Comparison of ENCODE assay signal across 9 mouse cellular contexts in the genomic region with DNA sequence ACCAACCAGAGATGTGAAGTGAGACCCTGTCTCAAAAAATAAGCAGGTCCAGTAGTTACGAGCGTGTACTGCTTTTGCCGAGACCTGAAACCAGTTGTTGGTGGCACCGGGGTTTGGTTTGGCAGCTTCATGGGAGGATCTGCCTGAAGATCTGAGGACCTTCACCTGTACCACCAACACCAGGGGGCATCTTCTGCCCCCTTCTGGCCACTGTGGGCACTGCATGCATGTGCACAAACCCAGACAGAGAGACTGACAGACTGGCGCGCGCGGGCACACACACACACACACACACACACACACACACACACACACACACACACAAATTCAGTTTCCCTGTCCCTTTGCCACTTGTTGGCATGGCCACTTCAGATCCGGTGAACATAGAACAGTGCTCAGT. TPM values are rescaled to one million over a fixed set of nuclear protein-coding genes. Genes with fewer than 3 reads are reported as not detected.
DNase-seq lines count a peak whose midpoint lies in the region; TF ChIP-seq lines count a peak whose summit lies in the region.
"Had no signal": no experiment of that assay in that cellular context is flagged by ENCODE, and none has a peak within 500 bp of the region (broad histone marks: within the 10 kb centered on the region; RNA-seq: fewer than 3 reads in every experiment).

No protein-coding gene starts in this region.

- no peaks in the 10 kb centered on the region for H3K27me3 ChIP-seq in heart, adult 2 months (ENCODE audit: control insufficient read depth, insufficient read depth, low read length)
- peaks cover 17% of the 10 kb centered on the region for H3K27me3 ChIP-seq in spleen, adult 2 months (ENCODE audit: control insufficient read depth, insufficient read depth, low read length)

- no peak overlapping the region for H3K9ac ChIP-seq in heart, adult 2 months (ENCODE audit: low read depth, low read length)

- H3K27ac ChIP-seq in heart, adult 2 months: no peak overlapping the region
- no peak overlapping the region for H3K27ac ChIP-seq in spleen, adult 2 months (ENCODE audit: insufficient read depth, low read length)

- DNase-seq in heart, adult 2 months: peak in 1 of 2 experiments; percentile 62
- no peak for DNase-seq in heart, adult 9 months (ENCODE audit: low spot score in 2 of 2)
- no peak for DNase-seq in spleen, adult 2 months (ENCODE audit: low read depth in 1 of 2, low spot score in 2 of 2)
- DNase-seq in spleen, postnatal 36 days (ENCODE audit: low spot score in 2 of 2): no peak
- DNase-seq in cerebellum, postnatal 36 days: peak; percentile 41 to 45
- DNase-seq in thymus, postnatal 0 days (ENCODE audit: low spot score): peak; percentile 61
- DNase-seq in yolk sac, embryonic 10.5 days (ENCODE audit: low spot score): no peak
- DNase-seq in urinary bladder, postnatal 14 days (ENCODE audit: low spot score): no peak

- no peaks in the 10 kb centered on the region for H3K36me3 ChIP-seq in heart, adult 2 months (ENCODE audit: control insufficient read depth, insufficient read depth, low read length)
- H3K36me3 ChIP-seq in spleen, adult 2 months (ENCODE audit: control insufficient read depth, insufficient read depth, low read length): no peaks in the 10 kb centered on the region

- H3K4me3 ChIP-seq in heart, adult 2 months: no peak overlapping the region
- no peak overlapping the region for H3K4me3 ChIP-seq in spleen, adult 2 months (ENCODE audit: extremely low read depth, insufficient read depth, insufficient read length)
- H3K4me3 ChIP-seq: megakaryocyte, embryonic 14.5 days had no signal

- peaks cover 7% of the 10 kb centered on the region for H3K4me1 ChIP-seq in heart, adult 2 months (ENCODE audit: control insufficient read depth, insufficient read depth, low read length)
- H3K4me1 ChIP-seq in spleen, adult 2 months (ENCODE audit: control insufficient read depth, insufficient read depth, insufficient read length): peaks cover 19% of the 10 kb centered on the region

- 83% methylated on average over 9 of the region's 9 CpGs for WGBS in heart, adult 2 months
- WGBS in spleen, adult 2 months: 71% methylated on average over 9 of the region's 9 CpGs

- H3K79me2 ChIP-seq in heart, adult 2 months (replicated peaks; ENCODE audit: control insufficient read depth, insufficient read depth, low read length): no peaks in the 10 kb centered on the region

- TF ChIP-seq POLR2A in heart, adult 2 months (IDR thresholded peaks at IDR 0.05; ENCODE audit: insufficient read depth, low read depth, low read length): no peak
- TF ChIP-seq POLR2A in spleen, adult 2 months (IDR thresholded peaks at IDR 0.05; ENCODE audit: low read depth, low read length): no peak

- intact Hi-C loops in heart, adult 2 months (cut with DNase I): loop anchor here (5.0 kb wide), 1 partner anchor 59 kb away; no protein-coding TSS in a partner anchor

- TF ChIP-seq CTCF in heart, adult 2 months (IDR thresholded peaks at IDR 0.05): peak; percentile 59
- TF ChIP-seq CTCF in spleen, adult 2 months (IDR thresholded peaks at IDR 0.05; ENCODE audit: extremely low read depth, insufficient read depth, insufficient read length, insufficient replicate concordance): 0 out of 2 replicates have a peak, but pooled peaks have one; percentile 10

- TF ChIP-seq EP300 in heart, adult 2 months (IDR thresholded peaks at IDR 0.05; ENCODE audit: insufficient read depth, low read depth, low read length): no peak

RNA-seq across cellular contexts. Expression of a gene that starts 2.5 kb away (rescaled TPM):
- 10 to 100 TPM; 47.8 to 54.9 TPM for total RNA-seq in heart, adult 2 months (2021)
- polyA plus RNA-seq in heart, adult 2 months (2012; rRNA removed): 70.9 and 79.4 TPM in 2 replicates
- polyA plus RNA-seq in spleen, adult 2 months (2012; rRNA removed): 26.6 and 31.9 TPM in 2 replicates
- polyA plus RNA-seq in thymus, postnatal 0 days (2015; fragmentation: Nextera tagmentation; extraction: Ambion mirVana): 4.3 and 5.0 TPM in 2 replicates

RNA-seq across cellular contexts. Expression of a gene that starts 10.1 kb away (rescaled TPM):
- 100 to 1,000 TPM; 482 to 516 TPM for total RNA-seq in heart, adult 2 months (2021)
- 1,225 and 1,460 TPM in 2 replicates for polyA plus RNA-seq in heart, adult 2 months (2012; rRNA removed)
- 175 and 182 TPM in 2 replicates for polyA plus RNA-seq in spleen, adult 2 months (2012; rRNA removed)
- 2.8 and 3.7 TPM in 2 replicates for polyA plus RNA-seq in thymus, postnatal 0 days (2015; fragmentation: Nextera tagmentation; extraction: Ambion mirVana)

RNA-seq across cellular contexts. Expression of a gene that starts 19.0 kb away (rescaled TPM):
- not detected for total RNA-seq in heart, adult 2 months (2021)
- polyA plus RNA-seq in heart, adult 2 months (2012; rRNA removed): 0.06 TPM in 1 of 2 replicates, not detected in the other
- 0.06 TPM in 1 of 2 replicates, not detected in the other for polyA plus RNA-seq in spleen, adult 2 months (2012; rRNA removed)
- not detected in 2 replicates for polyA plus RNA-seq in thymus, postnatal 0 days (2015; fragmentation: Nextera tagmentation; extraction: Ambion mirVana)

RNA-seq across cellular contexts. Expression of a gene that starts 20.9 kb away (rescaled TPM):
- 1 to 10 TPM; 7.1 to 8.2 TPM for total RNA-seq in heart, adult 2 months (2021)
- 26.0 and 29.8 TPM in 2 replicates for polyA plus RNA-seq in heart, adult 2 months (2012; rRNA removed)
- polyA plus RNA-seq in spleen, adult 2 months (2012; rRNA removed): 9.1 and 9.8 TPM in 2 replicates
- 1.2 and 1.5 TPM in 2 replicates for polyA plus RNA-seq in thymus, postnatal 0 days (2015; fragmentation: Nextera tagmentation; extraction: Ambion mirVana)

RNA-seq across cellular contexts. Expression of a gene that starts 44.7 kb away (rescaled TPM):
- not detected for total RNA-seq in heart, adult 2 months (2021)
- polyA plus RNA-seq in heart, adult 2 months (2012; rRNA removed): 0.09 TPM in 1 of 2 replicates, not detected in the other
- polyA plus RNA-seq in spleen, adult 2 months (2012; rRNA removed): 0.02 TPM in 1 of 2 replicates, not detected in the other
- polyA plus RNA-seq in thymus, postnatal 0 days (2015; fragmentation: Nextera tagmentation; extraction: Ambion mirVana): 0.70 and 0.72 TPM in 2 replicates

Comparison
In these comparisons a context has a peak if more than half of its experiments do, and no peak if none do; other contexts are left out.
1. DNase-seq: peak in cerebellum, postnatal 36 days (2 of 2) and thymus, postnatal 0 days (single experiment); none in heart, adult 9 months (0 of 2), spleen, adult 2 months (0 of 2), spleen, postnatal 36 days (0 of 2), yolk sac, embryonic 10.5 days (single experiment) and urinary bladder, postnatal 14 days (single experiment).
2. RNA of a gene that starts 10.1 kb away (polyA plus RNA-seq): 1,225 to 1,460 TPM in heart, adult 2 months and 175 to 182 TPM in spleen, adult 2 months; 2.8 to 3.7 TPM in thymus, postnatal 0 days; every median in the first group is over 10 times any median in the second.